9 mouse cellular contexts compared by ENCODE assay signal in genomic region chr11:96301837-96302236, GRCm38 (mm10). TPM values are rescaled to one million over a fixed set of nuclear protein-coding genes. Genes with fewer than 3 reads are reported as not detected.
A peak's percentile ranks its signal among the peaks of the same experiment; 100 is the strongest.
DNase-seq lines count a peak whose midpoint lies in the region; ATAC-seq and TF ChIP-seq lines count a peak whose summit lies in the region.
"Had no signal": no experiment of that assay in that cellular context is flagged by ENCODE, and none has a peak within 500 bp of the region (broad histone marks: within the 10 kb centered on the region; RNA-seq: fewer than 3 reads in every experiment).

No protein-coding gene starts in this region.

- H3K27me3 ChIP-seq in midbrain, postnatal 0 days (ENCODE audit: insufficient read depth, low read length) = peaks cover 94% of the 10 kb centered on the region
- H3K27me3 ChIP-seq in midbrain, embryonic 14.5 days (ENCODE audit: control insufficient read depth, insufficient read depth, low read length) = peaks cover 100% of the 10 kb centered on the region
- H3K27me3 ChIP-seq in hindbrain, embryonic 14.5 days (ENCODE audit: control insufficient read depth, insufficient read depth, low read length) = peaks cover 88% of the 10 kb centered on the region
- no peaks in the 10 kb centered on the region for H3K27me3 ChIP-seq in neural tube, embryonic 13.5 days
- peaks cover 99% of the 10 kb centered on the region for H3K27me3 ChIP-seq in forebrain, embryonic 14.5 days (replicated peaks; ENCODE audit: control insufficient read depth, insufficient read depth, low read length)
- peaks cover 100% of the 10 kb centered on the region for H3K27me3 ChIP-seq in embryonic facial prominence, embryonic 10.5 days (replicated peaks; ENCODE audit: low read depth, poor library complexity, severe bottlenecking)

- no peaks in the 10 kb centered on the region for H3K9me3 ChIP-seq in midbrain, postnatal 0 days (ENCODE audit: low read length)
- H3K9me3 ChIP-seq in midbrain, embryonic 14.5 days (ENCODE audit: control insufficient read depth, low read length) = no peaks in the 10 kb centered on the region
- no peaks in the 10 kb centered on the region for H3K9me3 ChIP-seq in hindbrain, embryonic 14.5 days (ENCODE audit: control insufficient read depth, low read length)
- H3K9me3 ChIP-seq in neural tube, embryonic 13.5 days = no peaks in the 10 kb centered on the region
- no peaks in the 10 kb centered on the region for H3K9me3 ChIP-seq in forebrain, embryonic 14.5 days (replicated peaks; ENCODE audit: control insufficient read depth, low read length)
- H3K9me3 ChIP-seq in embryonic facial prominence, embryonic 10.5 days = no peaks in the 10 kb centered on the region

- H3K27ac ChIP-seq in midbrain, postnatal 0 days (ENCODE audit: low read depth, low read length) = no peak overlapping the region
- no peak overlapping the region for H3K27ac ChIP-seq in midbrain, embryonic 14.5 days (replicated peaks; ENCODE audit: low read depth, low read length)
- peak overlapping the region; percentile 99 for H3K27ac ChIP-seq in hindbrain, embryonic 14.5 days
- H3K27ac ChIP-seq in neural tube, embryonic 13.5 days (replicated peaks) = peak overlapping the region; percentile 100
- H3K27ac ChIP-seq in forebrain, embryonic 14.5 days (ENCODE audit: low read depth, low read length) = no peak overlapping the region
- H3K27ac ChIP-seq in embryonic facial prominence, embryonic 10.5 days (replicated peaks) = no peak overlapping the region
- H3K27ac ChIP-seq: macrophage had no signal

- H3K4me2 ChIP-seq in midbrain, postnatal 0 days (ENCODE audit: low read depth, low read length, poor library complexity, severe bottlenecking) = no peak overlapping the region
- no peak overlapping the region for H3K4me2 ChIP-seq in midbrain, embryonic 14.5 days (ENCODE audit: low read length)
- H3K4me2 ChIP-seq in hindbrain, embryonic 14.5 days (replicated peaks) = peak overlapping the region; percentile 77
- peak overlapping the region; percentile 96 for H3K4me2 ChIP-seq in neural tube, embryonic 13.5 days
- no peak overlapping the region for H3K4me2 ChIP-seq in forebrain, embryonic 14.5 days (ENCODE audit: low read length)

- H3K4me1 ChIP-seq in midbrain, postnatal 0 days (ENCODE audit: insufficient read depth, low read length) = no peaks in the 10 kb centered on the region
- H3K4me1 ChIP-seq in midbrain, embryonic 14.5 days (ENCODE audit: control insufficient read depth, insufficient read depth, low read length) = no peaks in the 10 kb centered on the region
- no peaks in the 10 kb centered on the region for H3K4me1 ChIP-seq in hindbrain, embryonic 14.5 days (replicated peaks; ENCODE audit: control insufficient read depth, insufficient read depth, low read length)
- peaks cover 80% of the 10 kb centered on the region for H3K4me1 ChIP-seq in neural tube, embryonic 13.5 days (replicated peaks)
- no peaks in the 10 kb centered on the region for H3K4me1 ChIP-seq in forebrain, embryonic 14.5 days (ENCODE audit: control insufficient read depth, insufficient read depth, low read length)
- peaks cover 21% of the 10 kb centered on the region for H3K4me1 ChIP-seq in embryonic facial prominence, embryonic 10.5 days

- no peak overlapping the region for H3K4me3 ChIP-seq in midbrain, postnatal 0 days (ENCODE audit: low read depth, low read length)
- no peak overlapping the region for H3K4me3 ChIP-seq in midbrain, embryonic 14.5 days (replicated peaks; ENCODE audit: low read depth, low read length)
- peak overlapping the region; percentile 48 for H3K4me3 ChIP-seq in hindbrain, embryonic 14.5 days (replicated peaks; ENCODE audit: low read length)
- peak overlapping the region; percentile 99 for H3K4me3 ChIP-seq in neural tube, embryonic 13.5 days
- H3K4me3 ChIP-seq in forebrain, embryonic 14.5 days (ENCODE audit: low read depth, low read length) = no peak overlapping the region
- no peak overlapping the region for H3K4me3 ChIP-seq in embryonic facial prominence, embryonic 10.5 days

- H3K9ac ChIP-seq in midbrain, postnatal 0 days (replicated peaks; ENCODE audit: low read length, poor library complexity, severe bottlenecking) = no peak overlapping the region
- no peak overlapping the region for H3K9ac ChIP-seq in midbrain, embryonic 14.5 days (replicated peaks; ENCODE audit: low read length)
- peak overlapping the region; percentile 97 for H3K9ac ChIP-seq in hindbrain, embryonic 14.5 days
- peak overlapping the region; percentile 100 for H3K9ac ChIP-seq in neural tube, embryonic 13.5 days
- H3K9ac ChIP-seq in forebrain, embryonic 14.5 days (ENCODE audit: low read length) = no peak overlapping the region

- ATAC-seq in midbrain, postnatal 0 days (ENCODE audit: low FRiP score) = no peak
- no peak for ATAC-seq in midbrain, embryonic 14.5 days (ENCODE audit: low FRiP score, low TSS enrichment)
- no peak for ATAC-seq in hindbrain, embryonic 14.5 days (ENCODE audit: low FRiP score)
- ATAC-seq in neural tube, embryonic 13.5 days (ENCODE audit: low read depth) = no peak
- no peak for ATAC-seq in forebrain, embryonic 14.5 days

- no peaks in the 10 kb centered on the region for H3K36me3 ChIP-seq in midbrain, postnatal 0 days (ENCODE audit: insufficient read depth, low read length)
- no peaks in the 10 kb centered on the region for H3K36me3 ChIP-seq in midbrain, embryonic 14.5 days (ENCODE audit: control insufficient read depth, insufficient read depth, low read length)
- no peaks in the 10 kb centered on the region for H3K36me3 ChIP-seq in hindbrain, embryonic 14.5 days (replicated peaks; ENCODE audit: control insufficient read depth, insufficient read depth)
- peaks cover 52% of the 10 kb centered on the region for H3K36me3 ChIP-seq in neural tube, embryonic 13.5 days
- H3K36me3 ChIP-seq in forebrain, embryonic 14.5 days (ENCODE audit: control insufficient read depth, insufficient read depth, low read length) = no peaks in the 10 kb centered on the region
- no peaks in the 10 kb centered on the region for H3K36me3 ChIP-seq in embryonic facial prominence, embryonic 10.5 days (replicated peaks)

- DNase-seq in midbrain, postnatal 0 days (ENCODE audit: low spot score) = peak; percentile 58
- DNase-seq in midbrain, embryonic 14.5 days = no peak
- no peak for DNase-seq in hindbrain, embryonic 14.5 days (ENCODE audit: low spot score)
- DNase-seq in kidney, postnatal 25 days = peak; percentile 85 to 94
- no peak for DNase-seq in T-cell, adult 2 months (ENCODE audit: low spot score)
- DNase-seq in forebrain, embryonic 14.5 days (ENCODE audit: low spot score) = no peak
- DNase-seq in embryonic facial prominence, embryonic 10.5 days (ENCODE audit: low spot score) = no peak

- under 1% methylated on average over 15 of the region's 15 CpGs for WGBS in midbrain, postnatal 0 days
- under 1% methylated on average over 15 of the region's 15 CpGs for WGBS in midbrain, embryonic 14.5 days
- 2% methylated on average over 15 of the region's 15 CpGs for WGBS in hindbrain, embryonic 14.5 days
- WGBS in neural tube, embryonic 13.5 days = 7% methylated on average over 15 of the region's 15 CpGs
- 2% methylated on average over 15 of the region's 15 CpGs for WGBS in forebrain, embryonic 14.5 days
- under 1% methylated on average over 15 of the region's 15 CpGs for WGBS in embryonic facial prominence, embryonic 10.5 days

- no peak for TF ChIP-seq CTCF in midbrain, postnatal 0 days (IDR thresholded peaks at IDR 0.05)

RNA-seq across cellular contexts. Expression of gene Hoxb5, which starts 1.3 kb away (rescaled TPM):
- 1.5 TPM in 1 of 2 replicates, not detected in the other for total RNA-seq in midbrain, postnatal 0 days (2014; rRNA removed)
- polyA plus RNA-seq in midbrain, postnatal 0 days (2015; fragmentation: Nextera tagmentation; extraction: Ambion mirVana) = not detected in 2 replicates
- polyA plus RNA-seq in midbrain, embryonic 14.5 days (2014; fragmentation: Nextera tagmentation; extraction: Ambion mirVana) = not detected in 2 replicates
- 140 and 157 TPM in 2 replicates for polyA plus RNA-seq in hindbrain, embryonic 14.5 days (2014; fragmentation: Nextera tagmentation; extraction: Ambion mirVana)
- 67.1 and 88.3 TPM in 2 replicates for polyA plus RNA-seq in neural tube, embryonic 13.5 days (2015; fragmentation: Nextera tagmentation; extraction: Ambion mirVana)
- 0.15 TPM in 1 of 2 replicates, not detected in the other for polyA plus RNA-seq in forebrain, embryonic 14.5 days (2014; fragmentation: Nextera tagmentation; extraction: Ambion mirVana)
- polyA plus RNA-seq in embryonic facial prominence, embryonic 10.5 days (2016; fragmentation: Nextera tagmentation; extraction: Ambion mirVana) = 0.07 and 0.28 TPM in 2 replicates
- polyA plus RNA-seq: macrophage had no signal

RNA-seq across cellular contexts. Expression of gene Hoxb6, which starts 9.6 kb away (rescaled TPM):
- 0.22 TPM in 1 of 2 replicates, not detected in the other for total RNA-seq in midbrain, postnatal 0 days (2014; rRNA removed)
- not detected in 2 replicates for polyA plus RNA-seq in midbrain, postnatal 0 days (2015; fragmentation: Nextera tagmentation; extraction: Ambion mirVana)
- polyA plus RNA-seq in midbrain, embryonic 14.5 days (2014; fragmentation: Nextera tagmentation; extraction: Ambion mirVana) = not detected in 2 replicates
- 71.4 and 90.1 TPM in 2 replicates for polyA plus RNA-seq in hindbrain, embryonic 14.5 days (2014; fragmentation: Nextera tagmentation; extraction: Ambion mirVana)
- 171 and 174 TPM in 2 replicates for polyA plus RNA-seq in neural tube, embryonic 13.5 days (2015; fragmentation: Nextera tagmentation; extraction: Ambion mirVana)
- not detected in 2 replicates for polyA plus RNA-seq in forebrain, embryonic 14.5 days (2014; fragmentation: Nextera tagmentation; extraction: Ambion mirVana)
- 0.15 TPM in 1 of 2 replicates, not detected in the other for polyA plus RNA-seq in embryonic facial prominence, embryonic 10.5 days (2016; fragmentation: Nextera tagmentation; extraction: Ambion mirVana)
- polyA plus RNA-seq: macrophage had no signal

RNA-seq across cellular contexts. Expression of gene Hoxb7, which starts 15.4 kb away (rescaled TPM):
- 0.19 TPM in 1 of 2 replicates, not detected in the other for total RNA-seq in midbrain, postnatal 0 days (2014; rRNA removed)
- polyA plus RNA-seq in midbrain, postnatal 0 days (2015; fragmentation: Nextera tagmentation; extraction: Ambion mirVana) = not detected in 2 replicates
- polyA plus RNA-seq in midbrain, embryonic 14.5 days (2014; fragmentation: Nextera tagmentation; extraction: Ambion mirVana) = not detected in 2 replicates
- 40.8 and 45.6 TPM in 2 replicates for polyA plus RNA-seq in hindbrain, embryonic 14.5 days (2014; fragmentation: Nextera tagmentation; extraction: Ambion mirVana)
- 124 and 125 TPM in 2 replicates for polyA plus RNA-seq in neural tube, embryonic 13.5 days (2015; fragmentation: Nextera tagmentation; extraction: Ambion mirVana)
- not detected in 2 replicates for polyA plus RNA-seq in forebrain, embryonic 14.5 days (2014; fragmentation: Nextera tagmentation; extraction: Ambion mirVana)
- polyA plus RNA-seq in embryonic facial prominence, embryonic 10.5 days (2016; fragmentation: Nextera tagmentation; extraction: Ambion mirVana) = not detected in 2 replicates
- polyA plus RNA-seq: macrophage had no signal

RNA-seq across cellular contexts. Expression of gene Hoxb4, which starts 16.2 kb away (rescaled TPM):
- 0.09 and 0.66 TPM in 2 replicates for total RNA-seq in midbrain, postnatal 0 days (2014; rRNA removed)
- not detected in 2 replicates for polyA plus RNA-seq in midbrain, postnatal 0 days (2015; fragmentation: Nextera tagmentation; extraction: Ambion mirVana)
- polyA plus RNA-seq in midbrain, embryonic 14.5 days (2014; fragmentation: Nextera tagmentation; extraction: Ambion mirVana) = not detected in 2 replicates
- 4.0 and 5.4 TPM in 2 replicates for polyA plus RNA-seq in hindbrain, embryonic 14.5 days (2014; fragmentation: Nextera tagmentation; extraction: Ambion mirVana)
- polyA plus RNA-seq in neural tube, embryonic 13.5 days (2015; fragmentation: Nextera tagmentation; extraction: Ambion mirVana) = 7.5 and 8.7 TPM in 2 replicates
- polyA plus RNA-seq in forebrain, embryonic 14.5 days (2014; fragmentation: Nextera tagmentation; extraction: Ambion mirVana) = not detected in 2 replicates
- 0.09 and 0.23 TPM in 2 replicates for polyA plus RNA-seq in embryonic facial prominence, embryonic 10.5 days (2016; fragmentation: Nextera tagmentation; extraction: Ambion mirVana)

RNA-seq across cellular contexts. Expression of gene Hoxb8, which starts 20.1 kb away (rescaled TPM):
- 3.4 TPM in 1 of 2 replicates, not detected in the other for total RNA-seq in midbrain, postnatal 0 days (2014; rRNA removed)
- not detected in 2 replicates for polyA plus RNA-seq in midbrain, postnatal 0 days (2015; fragmentation: Nextera tagmentation; extraction: Ambion mirVana)
- not detected in 2 replicates for polyA plus RNA-seq in midbrain, embryonic 14.5 days (2014; fragmentation: Nextera tagmentation; extraction: Ambion mirVana)
- polyA plus RNA-seq in hindbrain, embryonic 14.5 days (2014; fragmentation: Nextera tagmentation; extraction: Ambion mirVana) = 41.2 and 50.6 TPM in 2 replicates
- 81.7 and 114 TPM in 2 replicates for polyA plus RNA-seq in neural tube, embryonic 13.5 days (2015; fragmentation: Nextera tagmentation; extraction: Ambion mirVana)
- not detected in 2 replicates for polyA plus RNA-seq in forebrain, embryonic 14.5 days (2014; fragmentation: Nextera tagmentation; extraction: Ambion mirVana)
- not detected in 2 replicates for polyA plus RNA-seq in embryonic facial prominence, embryonic 10.5 days (2016; fragmentation: Nextera tagmentation; extraction: Ambion mirVana)
- polyA plus RNA-seq: macrophage had no signal

Comparison
In these comparisons a context has a peak if more than half of its experiments do, and no peak if none do; other contexts are left out.
1. DNase-seq: peak in midbrain, postnatal 0 days (single experiment) and kidney, postnatal 25 days (2 of 2); none in midbrain, embryonic 14.5 days (single experiment), hindbrain, embryonic 14.5 days (single experiment), T-cell, adult 2 months (single experiment), forebrain, embryonic 14.5 days (single experiment) and embryonic facial prominence, embryonic 10.5 days (single experiment).
2. H3K27ac ChIP-seq: peak in hindbrain, embryonic 14.5 days (single experiment) and neural tube, embryonic 13.5 days (single experiment); none in midbrain, postnatal 0 days (single experiment), midbrain, embryonic 14.5 days (single experiment), forebrain, embryonic 14.5 days (single experiment) and embryonic facial prominence, embryonic 10.5 days (single experiment).
3. H3K4me2 ChIP-seq: peak in hindbrain, embryonic 14.5 days (single experiment) and neural tube, embryonic 13.5 days (single experiment); none in midbrain, postnatal 0 days (single experiment), midbrain, embryonic 14.5 days (single experiment) and forebrain, embryonic 14.5 days (single experiment).
4. H3K4me3 ChIP-seq: peak in hindbrain, embryonic 14.5 days (single experiment) and neural tube, embryonic 13.5 days (single experiment); none in midbrain, postnatal 0 days (single experiment), midbrain, embryonic 14.5 days (single experiment), forebrain, embryonic 14.5 days (single experiment) and embryonic facial prominence, embryonic 10.5 days (single experiment).
5. H3K9ac ChIP-seq: peak in hindbrain, embryonic 14.5 days (single experiment) and neural tube, embryonic 13.5 days (single experiment); none in midbrain, postnatal 0 days (single experiment), midbrain, embryonic 14.5 days (single experiment) and forebrain, embryonic 14.5 days (single experiment).
6. RNA of gene Hoxb5, which starts 1.3 kb away (polyA plus RNA-seq): 140 to 157 TPM in hindbrain, embryonic 14.5 days and 67.1 to 88.3 TPM in neural tube, embryonic 13.5 days; 0.07 to 0.28 TPM in embryonic facial prominence, embryonic 10.5 days, 0.15 TPM in forebrain, embryonic 14.5 days, not detected in midbrain, postnatal 0 days and not detected in midbrain, embryonic 14.5 days; every median in the first group is over 10 times any median in the second.
7. RNA of gene Hoxb6, which starts 9.6 kb away (polyA plus RNA-seq): 171 to 174 TPM in neural tube, embryonic 13.5 days and 71.4 to 90.1 TPM in hindbrain, embryonic 14.5 days; not detected in midbrain, postnatal 0 days, not detected in midbrain, embryonic 14.5 days, not detected in forebrain, embryonic 14.5 days and 0.15 TPM in embryonic facial prominence, embryonic 10.5 days; every median in the first group is over 10 times any median in the second.
8. RNA of gene Hoxb7, which starts 15.4 kb away (polyA plus RNA-seq): 124 to 125 TPM in neural tube, embryonic 13.5 days and 40.8 to 45.6 TPM in hindbrain, embryonic 14.5 days; not detected in midbrain, postnatal 0 days, not detected in midbrain, embryonic 14.5 days, not detected in forebrain, embryonic 14.5 days and not detected in embryonic facial prominence, embryonic 10.5 days; every median in the first group is over 10 times any median in the second.